Mouse (Mus musculus): Measurements from ENCODE around the gene Ms4a7. TPM values are rescaled to one million over a fixed set of nuclear protein-coding genes. Genes with fewer than 3 reads are reported as not detected.

The Ms4a7 gene
- polyA plus RNA-seq (2015; fragmentation: Nextera tagmentation; extraction: Ambion mirVana), result 1.1 and 1.5 TPM in 2 replicates

- Histone ChIP-seq H3K27me3 (no peaks in the 10 kb centered on the region), H3K36me3 (no peaks in the 10 kb centered on the region), H3K27ac (no peak within 1 kb of the TSS), H3K9ac (no peak within 1 kb of the TSS), H3K9me3 (replicated peaks) (no peaks in the 10 kb centered on the region), H3K4me3 (replicated peaks) (no peak within 1 kb of the TSS), H3K4me1 (replicated peaks) (no peaks in the 10 kb centered on the region), H3K4me2 (no peak within 1 kb of the TSS)
- DNase-seq (no peak), ATAC-seq (ENCODE audit: low read depth) (no peak)
- WGBS (ENCODE audit: insufficient replicate concordance), result 45% methylated on average over 6 of the region's 6 CpGs
Observed at GRCm38 (mm10) chr19:11335932-11336331, at the start of gene Ms4a7. Gene Ms4a7, minus strand, starts transcription at chr19:11336146.

- Histone ChIP-seq H3K4me3 (replicated peaks) (no peak overlapping the region), H3K9me3 (replicated peaks) (no peaks in the 10 kb centered on the region), H3K27me3 (no peaks in the 10 kb centered on the region), H3K27ac (no peak overlapping the region), H3K4me2 (no peak overlapping the region), H3K9ac (no peak overlapping the region), H3K36me3 (no peaks in the 10 kb centered on the region), H3K4me1 (replicated peaks) (no peaks in the 10 kb centered on the region)
- DNase-seq (no peak), ATAC-seq (ENCODE audit: low read depth) (no peak)
- WGBS (ENCODE audit: insufficient replicate concordance), result 41% methylated on average over 2 of the region's 2 CpGs
Observed at GRCm38 (mm10) chr19:11376399-11376798, 40.5 kb upstream of the Ms4a7 start.

GRCm38 (mm10) chr19:11375273-11375672 is 39.3 kb upstream of the Ms4a7 start, which contains the start of gene Ms4a4a:
Gene Ms4a4a, plus strand, starts transcription at chr19:11375523.
- H3K27me3 ChIP-seq, result no peaks in the 10 kb centered on the region
- no peak for DNase-seq
- H3K9me3 ChIP-seq (replicated peaks), result no peaks in the 10 kb centered on the region
- WGBS (ENCODE audit: insufficient replicate concordance), result 66% methylated on average over 2 of the region's 2 CpGs
- no peak for ATAC-seq (ENCODE audit: low read depth)
- no peak within 1 kb of the TSS for H3K4me3 ChIP-seq (replicated peaks)
- no peak within 1 kb of the TSS for H3K27ac ChIP-seq
- no peak within 1 kb of the TSS for H3K9ac ChIP-seq
- H3K36me3 ChIP-seq, result no peaks in the 10 kb centered on the region
- no peak within 1 kb of the TSS for H3K4me2 ChIP-seq
- H3K4me1 ChIP-seq (replicated peaks), result no peaks in the 10 kb centered on the region

GRCm38 (mm10) chr19:11371181-11371580 is 35.2 kb upstream of the Ms4a7 start:
- ATAC-seq (ENCODE audit: low read depth) (no peak), DNase-seq (no peak)
- no peaks in the 10 kb centered on the region for H3K4me1 ChIP-seq (replicated peaks)
- H3K36me3 ChIP-seq, result no peaks in the 10 kb centered on the region
- no peak overlapping the region for H3K27ac ChIP-seq
- H3K4me3 ChIP-seq (replicated peaks), result no peak overlapping the region
- H3K27me3 ChIP-seq, result no peaks in the 10 kb centered on the region
- H3K9ac ChIP-seq, result no peak overlapping the region
- no peak overlapping the region for H3K4me2 ChIP-seq
- no peaks in the 10 kb centered on the region for H3K9me3 ChIP-seq (replicated peaks)

GRCm38 (mm10) chr19:11368310-11368709 is 32.4 kb upstream of the Ms4a7 start:
- ATAC-seq (ENCODE audit: low read depth) (no peak), DNase-seq (no peak)
- H3K36me3 ChIP-seq, result no peaks in the 10 kb centered on the region
- no peak overlapping the region for H3K4me3 ChIP-seq (replicated peaks)
- 36% methylated on average over 3 of the region's 3 CpGs for WGBS (ENCODE audit: insufficient replicate concordance)
- H3K9me3 ChIP-seq (replicated peaks), result no peaks in the 10 kb centered on the region
- no peak overlapping the region for H3K27ac ChIP-seq
- H3K27me3 ChIP-seq, result no peaks in the 10 kb centered on the region
- no peaks in the 10 kb centered on the region for H3K4me1 ChIP-seq (replicated peaks)
- no peak overlapping the region for H3K4me2 ChIP-seq
- H3K9ac ChIP-seq, result no peak overlapping the region

- no peaks in the 10 kb centered on the region for H3K36me3 ChIP-seq
- no peaks in the 10 kb centered on the region for H3K4me1 ChIP-seq (replicated peaks)
- H3K9me3 ChIP-seq (replicated peaks), result no peaks in the 10 kb centered on the region
- no peak overlapping the region for H3K4me2 ChIP-seq
- no peak for DNase-seq
- no peak overlapping the region for H3K4me3 ChIP-seq (replicated peaks)
- H3K27ac ChIP-seq, result no peak overlapping the region
- no peak for ATAC-seq (ENCODE audit: low read depth)
- H3K27me3 ChIP-seq, result no peaks in the 10 kb centered on the region
- no peak overlapping the region for H3K9ac ChIP-seq
Observed at GRCm38 (mm10) chr19:11362002-11362401, 26.1 kb upstream of the Ms4a7 start.

- H3K9me3 ChIP-seq (replicated peaks), result no peaks in the 10 kb centered on the region
- no peak for DNase-seq
- no peak for ATAC-seq (ENCODE audit: low read depth)
- no peak overlapping the region for H3K9ac ChIP-seq
- H3K36me3 ChIP-seq, result no peaks in the 10 kb centered on the region
- H3K27ac ChIP-seq, result no peak overlapping the region
- H3K27me3 ChIP-seq, result no peaks in the 10 kb centered on the region
- WGBS (ENCODE audit: insufficient replicate concordance), result 38% methylated on average over 3 of the region's 3 CpGs
- H3K4me2 ChIP-seq, result no peak overlapping the region
- no peaks in the 10 kb centered on the region for H3K4me1 ChIP-seq (replicated peaks)
- H3K4me3 ChIP-seq (replicated peaks), result no peak overlapping the region
Observed at GRCm38 (mm10) chr19:11360106-11360505, 24.2 kb upstream of the Ms4a7 start.

- Histone ChIP-seq H3K9me3 (replicated peaks) (no peaks in the 10 kb centered on the region), H3K27me3 (no peaks in the 10 kb centered on the region), H3K4me1 (replicated peaks) (no peaks in the 10 kb centered on the region), H3K4me2 (no peak overlapping the region), H3K36me3 (no peaks in the 10 kb centered on the region), H3K9ac (no peak overlapping the region), H3K4me3 (replicated peaks) (no peak overlapping the region), H3K27ac (no peak overlapping the region)
- DNase-seq (no peak), ATAC-seq (ENCODE audit: low read depth) (no peak)
- WGBS (ENCODE audit: insufficient replicate concordance), result 49% methylated on average over 7 of the region's 7 CpGs
Observed at GRCm38 (mm10) chr19:11355730-11356129, 19.8 kb upstream of the Ms4a7 start.

GRCm38 (mm10) chr19:11351878-11352277 is 15.9 kb upstream of the Ms4a7 start:
- Histone ChIP-seq H3K9me3 (replicated peaks) (no peaks in the 10 kb centered on the region), H3K36me3 (no peaks in the 10 kb centered on the region), H3K4me1 (replicated peaks) (no peaks in the 10 kb centered on the region), H3K9ac (no peak overlapping the region), H3K4me3 (replicated peaks) (no peak overlapping the region), H3K27me3 (no peaks in the 10 kb centered on the region), H3K27ac (no peak overlapping the region), H3K4me2 (no peak overlapping the region)
- ATAC-seq (ENCODE audit: low read depth) (no peak), DNase-seq (no peak)
- WGBS (ENCODE audit: insufficient replicate concordance), result 27% methylated on average over 3 of the region's 3 CpGs

GRCm38 (mm10) chr19:11349698-11350481 is 13.9 kb upstream of the Ms4a7 start:
- Histone ChIP-seq H3K9ac (no peak overlapping the region), H3K27me3 (no peaks in the 10 kb centered on the region), H3K9me3 (replicated peaks) (no peaks in the 10 kb centered on the region), H3K4me1 (replicated peaks) (no peaks in the 10 kb centered on the region), H3K36me3 (no peaks in the 10 kb centered on the region), H3K4me2 (no peak overlapping the region), H3K27ac (no peak overlapping the region), H3K4me3 (replicated peaks) (no peak overlapping the region)
- no peak for ATAC-seq (ENCODE audit: low read depth)
- no peak for DNase-seq
- WGBS (ENCODE audit: insufficient replicate concordance), result 39% methylated on average over 7 of the region's 7 CpGs

- H3K9ac ChIP-seq, result no peak overlapping the region
- no peaks in the 10 kb centered on the region for H3K36me3 ChIP-seq
- DNase-seq (no peak), ATAC-seq (ENCODE audit: low read depth) (no peak)
- H3K27me3 ChIP-seq, result no peaks in the 10 kb centered on the region
- no peak overlapping the region for H3K27ac ChIP-seq
- no peaks in the 10 kb centered on the region for H3K4me1 ChIP-seq (replicated peaks)
- no peak overlapping the region for H3K4me3 ChIP-seq (replicated peaks)
- H3K9me3 ChIP-seq (replicated peaks), result no peaks in the 10 kb centered on the region
- H3K4me2 ChIP-seq, result no peak overlapping the region
Observed at GRCm38 (mm10) chr19:11343992-11344391, 8.0 kb upstream of the Ms4a7 start.

GRCm38 (mm10) chr19:11343147-11343546 is 7.2 kb upstream of the Ms4a7 start:
- Histone ChIP-seq H3K27ac (no peak overlapping the region), H3K4me1 (replicated peaks) (no peaks in the 10 kb centered on the region), H3K36me3 (no peaks in the 10 kb centered on the region), H3K4me3 (replicated peaks) (no peak overlapping the region), H3K9me3 (replicated peaks) (no peaks in the 10 kb centered on the region), H3K27me3 (no peaks in the 10 kb centered on the region), H3K4me2 (no peak overlapping the region), H3K9ac (no peak overlapping the region)
- ATAC-seq (ENCODE audit: low read depth), result no peak
- no peak for DNase-seq
